Mouse (Mus musculus) frontal cortex, adult 2 months (tissue): ENCODE results near the gene Gm11985. TPM values are rescaled to one million over a fixed set of nuclear protein-coding genes. Genes with fewer than 3 reads are reported as not detected.

Experiments used
- polyA plus RNA-seq: library from polyadenylated mRNA; depleted of rRNA; stranded (reverse); fragments of >200 nt; gene quantifications from 2 replicates; pipeline ENCODE4 v1.2.3, GENCODE M21; 2012; rRNA removed

Gm11985 gene
- polyA plus RNA-seq, 1 experiment = not detected

Other genes with a start within 250 kb of the Gm11985 start
- 93.6 and 108 TPM in 2 replicates for gene Adcy1, start 125.1 kb downstream of the Gm11985 start, polyA plus RNA-seq
- gene Igfbp1, start 9.2 kb upstream of the Gm11985 start, polyA plus RNA-seq = 0.10 and 0.15 TPM in 2 replicates
- gene Igfbp3, start 25.4 kb upstream of the Gm11985 start, polyA plus RNA-seq = 12.6 and 13.9 TPM in 2 replicates